Mouse (Mus musculus): ENCODE results near the gene Mettl8.

The Mettl8 gene

GRCm38 (mm10) chr2:70989201-70990191, 65.9 kb downstream of the Mettl8 start:
- DNase-seq (ENCODE audit: low read depth): peak; percentile 60

- DNase-seq (ENCODE audit: low read depth): peak; percentile 58
Observed at GRCm38 (mm10) chr2:70978271-70978670, 77.1 kb downstream of the Mettl8 start.

- no peak for DNase-seq (ENCODE audit: low read depth)
Observed at GRCm38 (mm10) chr2:70974769-70975168, 80.6 kb downstream of the Mettl8 start.

- no peak for DNase-seq (ENCODE audit: low read depth)
Observed at GRCm38 (mm10) chr2:70972795-70973518, 82.4 kb downstream of the Mettl8 start.

- DNase-seq (ENCODE audit: low read depth): no peak
Observed at GRCm38 (mm10) chr2:70970158-70970741, 85.1 kb downstream of the Mettl8 start.

GRCm38 (mm10) chr2:70968305-70968704, 87.1 kb downstream of the Mettl8 start:
- no peak for DNase-seq (ENCODE audit: low read depth)

GRCm38 (mm10) chr2:70967216-70967615, 88.2 kb downstream of the Mettl8 start:
- peak; percentile 40 for DNase-seq (ENCODE audit: low read depth)

GRCm38 (mm10) chr2:70964809-70965208, 90.6 kb downstream of the Mettl8 start:
- peak; percentile 68 for DNase-seq (ENCODE audit: low read depth)

- peak; percentile 47 for DNase-seq (ENCODE audit: low read depth)
Observed at GRCm38 (mm10) chr2:70962921-70963320, 92.5 kb downstream of the Mettl8 start.

- no peak for DNase-seq (ENCODE audit: low read depth)
Observed at GRCm38 (mm10) chr2:70961086-70961941, 94.1 kb downstream of the Mettl8 start.

GRCm38 (mm10) chr2:70960090-70960489, 95.3 kb downstream of the Mettl8 start:
- no peak for DNase-seq (ENCODE audit: low read depth)

GRCm38 (mm10) chr2:70959337-70959736, 96.0 kb downstream of the Mettl8 start:
- DNase-seq (ENCODE audit: low read depth): no peak

GRCm38 (mm10) chr2:70958536-70958935, 96.8 kb downstream of the Mettl8 start:
- no peak for DNase-seq (ENCODE audit: low read depth)

- no peak for DNase-seq (ENCODE audit: low read depth)
Observed at GRCm38 (mm10) chr2:70953616-70954015, 101.8 kb downstream of the Mettl8 start.

GRCm38 (mm10) chr2:70951944-70952343, 103.4 kb downstream of the Mettl8 start:
- no peak for DNase-seq (ENCODE audit: low read depth)

GRCm38 (mm10) chr2:70944511-70945305, 110.7 kb downstream of the Mettl8 start:
- no peak for DNase-seq (ENCODE audit: low read depth)

- no peak for DNase-seq (ENCODE audit: low read depth)
Observed at GRCm38 (mm10) chr2:70940826-70941225, 114.6 kb downstream of the Mettl8 start.

GRCm38 (mm10) chr2:70938844-70939494, 116.4 kb downstream of the Mettl8 start:
- peak; percentile 39 for DNase-seq (ENCODE audit: low read depth)

GRCm38 (mm10) chr2:70934772-70935171, 120.6 kb downstream of the Mettl8 start:
- no peak for DNase-seq (ENCODE audit: low read depth)

GRCm38 (mm10) chr2:70933516-70933915, 121.9 kb downstream of the Mettl8 start:
- peak; percentile 32 for DNase-seq (ENCODE audit: low read depth)

Measured in 416B (cell line).